Mouse (Mus musculus) limb, embryonic 14.5 days (tissue): ENCODE measurements around the gene H2afz. TPM values are rescaled to one million over a fixed set of nuclear protein-coding genes. Genes with fewer than 3 reads are reported as not detected.
"Not testable (repeated sequence)": the region's sequence is repeated elsewhere in the genome, so short reads cannot be mapped to it uniquely, and the experiment has no call there.

Source experiments
- ATAC-seq: fragments of 200-750 bp; cut with Nextera tagmentation; 2 replicates; pipeline ENCODE4 v1.8.0; 2017; ENCODE audit warnings: low read depth, moderate number of reproducible peaks, moderate TSS enrichment; ENCODE audit not compliant: low FRiP score
- DNase-seq: peaks from one replicate; pipeline ENCODE4 v3.0.0-alpha.2; 2015; ENCODE audit warnings: low spot score
- H3K27ac ChIP-seq: fragments of 300-500 bp; sonication (generic); replicated peaks from 2 replicates; pipeline ENCODE4 v1.5.1; 2014; ENCODE audit warnings: low read depth, mild to moderate bottlenecking, low read length, moderate library complexity, mixed read lengths
- H3K27me3 ChIP-seq: fragments of 300-500 bp; sonication (generic); 2 replicates; pipeline ENCODE4 v1.6.1; 2014; ENCODE audit warnings: low read length, mixed read lengths; ENCODE audit not compliant: control insufficient read depth, insufficient read depth
- H3K36me3 ChIP-seq: fragments of 300-500 bp; sonication (generic); 2 replicates; pipeline ENCODE4 v1.6.1; 2014; ENCODE audit warnings: mild to moderate bottlenecking, low read length, moderate library complexity, mixed read lengths; ENCODE audit not compliant: control insufficient read depth, insufficient read depth
- H3K4me1 ChIP-seq: fragments of 300-500 bp; sonication (generic); 2 replicates; pipeline ENCODE4 v1.6.1; 2014; ENCODE audit warnings: antibody characterized with exemption, low read length, mixed read lengths; ENCODE audit not compliant: control insufficient read depth, insufficient read depth
- H3K4me2 ChIP-seq: fragments of 300-500 bp; sonication (generic); replicated peaks from 2 replicates; pipeline ENCODE4 v1.6.1; 2014; ENCODE audit warnings: low read depth, mild to moderate bottlenecking, low read length, moderate library complexity; ENCODE audit not compliant: severe bottlenecking
- H3K4me3 ChIP-seq: fragments of 300-500 bp; sonication (generic); replicated peaks from 2 replicates; pipeline ENCODE4 v1.5.1; 2014; ENCODE audit warnings: low read length
- H3K9ac ChIP-seq: fragments of 300-500 bp; sonication (generic); 2 replicates; pipeline ENCODE4 v1.6.1; 2014; ENCODE audit warnings: mild to moderate bottlenecking, low read depth, low read length, moderate library complexity; ENCODE audit not compliant: severe bottlenecking
- H3K9me3 ChIP-seq: fragments of 300-500 bp; sonication (generic); 2 replicates; pipeline ENCODE4 v1.6.1; 2016; ENCODE audit warnings: low read length; ENCODE audit not compliant: control insufficient read depth
- POLR2A ChIP-seq: fragments of 200-500 bp; IDR thresholded peaks from 2 replicates; pipeline ENCODE4 v1.8.0; 2012; ENCODE audit warnings: inconsistent platforms, mild to moderate bottlenecking, moderate library complexity, borderline replicate concordance; ENCODE audit not compliant: insufficient read depth, insufficient read length; ENCODE audit errors: extremely low read depth
- WGBS: fragments of 180-500 bp; shearing (Covaris S2); extraction: QIAGEN DNeasy Blood & Tissue Kit; methylation state at CpG from one replicate; pipeline ENCODE4 v1.1.7; 2014; 5-methylcytosine and 5-hydroxymethylcytosine counted together
- polyA plus RNA-seq, 2 experiments: library from polyadenylated mRNA; depleted of rRNA in 1 of 2; stranded (reverse) in 1 of 2; unstranded in 1 of 2; fragments of >200 nt; fragmentation: Nextera tagmentation in 1 of 2; extraction: Ambion mirVana in 1 of 2; gene quantifications; 2 replicates each; pipeline versions ENCODE4 v1.2.1 to v1.2.3; 2012 to 2014

Gene H2afz
- polyA plus RNA-seq, 2 experiments: 1,069 to 1,399 TPM

- Histone ChIP-seq H3K4me3 (no peak overlapping the region), H3K9me3 (no peaks in the 10 kb centered on the region), H3K27me3 (no peaks in the 10 kb centered on the region), H3K9ac (no peak overlapping the region), H3K4me2 (no peak overlapping the region), H3K27ac (no peak overlapping the region), H3K36me3 (peaks cover 43% of the 10 kb centered on the region), H3K4me1 (no peaks in the 10 kb centered on the region)
- 96% methylated on average over 3 of the region's 3 CpGs for WGBS
- no peak for ATAC-seq
- DNase-seq: no peak
- TF ChIP-seq POLR2A: no peak
These were observed 32.6 kb downstream of the H2afz start for GRCm38 (mm10) chr3:137896867-137897266.

GRCm38 (mm10) chr3:137897685-137898084 is 33.4 kb downstream of the H2afz start:
- no peaks in the 10 kb centered on the region for H3K27me3 ChIP-seq
- H3K4me3 ChIP-seq: no peak overlapping the region
- H3K36me3 ChIP-seq: peaks cover 41% of the 10 kb centered on the region
- ATAC-seq (no peak), DNase-seq (no peak)
- H3K4me1 ChIP-seq: no peaks in the 10 kb centered on the region
- no peak overlapping the region for H3K9ac ChIP-seq
- H3K27ac ChIP-seq: no peak overlapping the region
- no peak for TF ChIP-seq POLR2A
- H3K9me3 ChIP-seq: no peaks in the 10 kb centered on the region
- WGBS: 85% methylated on average over 5 of the region's 5 CpGs
- H3K4me2 ChIP-seq: no peak overlapping the region

GRCm38 (mm10) chr3:137900149-137900548 is 35.9 kb downstream of the H2afz start:
- H3K27ac ChIP-seq: no peak overlapping the region
- no peak for TF ChIP-seq POLR2A
- no peak overlapping the region for H3K4me3 ChIP-seq
- DNase-seq (peak; percentile 38), ATAC-seq (peak; percentile 55; the same call in 1 of the 2 replicates)
- 82% methylated on average over 10 of the region's 10 CpGs for WGBS
- H3K4me2 ChIP-seq: no peak overlapping the region
- no peak overlapping the region for H3K9ac ChIP-seq
- H3K4me1 ChIP-seq: no peaks in the 10 kb centered on the region
- peaks cover 46% of the 10 kb centered on the region for H3K36me3 ChIP-seq
- H3K27me3 ChIP-seq: no peaks in the 10 kb centered on the region
- no peaks in the 10 kb centered on the region for H3K9me3 ChIP-seq

- 55% methylated on average over 2 of the region's 2 CpGs for WGBS
These were observed 48.8 kb downstream of the H2afz start for GRCm38 (mm10) chr3:137913093-137913492.

GRCm38 (mm10) chr3:137914567-137914966 is 50.3 kb downstream of the H2afz start:
- H3K4me1 ChIP-seq, H3K27ac ChIP-seq, H3K9ac ChIP-seq, H3K36me3 ChIP-seq, DNase-seq, ATAC-seq, H3K4me2 ChIP-seq, H3K9me3 ChIP-seq, H3K27me3 ChIP-seq, H3K4me3 ChIP-seq: not testable (repeated sequence)
- WGBS: no CpG with 5 or more reads among the region's 1 CpGs

More at GRCm38 (mm10) chr3:137913093-137913492, 48.8 kb downstream of the H2afz start:
- H3K27ac ChIP-seq: no peak overlapping the region
- H3K4me2 ChIP-seq: no peak overlapping the region
- H3K9ac ChIP-seq: no peak overlapping the region
- no peaks in the 10 kb centered on the region for H3K27me3 ChIP-seq
- H3K4me1 ChIP-seq: 0 out of 2 replicates have a peak, but pooled peaks cover 2% of the 10 kb centered on the region
- no peak for TF ChIP-seq POLR2A
- no peaks in the 10 kb centered on the region for H3K9me3 ChIP-seq
- H3K36me3 ChIP-seq: peaks cover 12% of the 10 kb centered on the region
- DNase-seq (no peak), ATAC-seq (no peak)
- H3K4me3 ChIP-seq: no peak overlapping the region

Other genes starting within 250 kb of the H2afz start
- 9.2 and 10.9 TPM in 2 replicates for gene Ddit4l, start 242.9 kb upstream of the H2afz start, polyA plus RNA-seq (2012; rRNA removed)
- gene Ddit4l, start 242.9 kb upstream of the H2afz start, polyA plus RNA-seq (2014; fragmentation: Nextera tagmentation; extraction: Ambion mirVana): 20.4 and 21.0 TPM in 2 replicates
- not detected in 2 replicates for gene Gm21962, start 193.0 kb upstream of the H2afz start, polyA plus RNA-seq (2012; rRNA removed)
- gene Gm21962, start 193.0 kb upstream of the H2afz start, polyA plus RNA-seq (2014; fragmentation: Nextera tagmentation; extraction: Ambion mirVana): not detected in 2 replicates
- 7.4 and 9.1 TPM in 2 replicates for gene Dnajb14, start 3.2 kb downstream of the H2afz start, polyA plus RNA-seq (2012; rRNA removed)
- gene Dnajb14, start 3.2 kb downstream of the H2afz start, polyA plus RNA-seq (2014; fragmentation: Nextera tagmentation; extraction: Ambion mirVana): 11.9 and 12.9 TPM in 2 replicates
- gene Lamtor3, start 54.0 kb downstream of the H2afz start, polyA plus RNA-seq (2012; rRNA removed): 75.5 and 77.4 TPM in 2 replicates
- gene Lamtor3, start 54.0 kb downstream of the H2afz start, polyA plus RNA-seq (2014; fragmentation: Nextera tagmentation; extraction: Ambion mirVana): 109 and 112 TPM in 2 replicates
- gene Dapp1, start 117.1 kb downstream of the H2afz start, polyA plus RNA-seq (2012; rRNA removed): 4.5 and 5.4 TPM in 2 replicates
- 6.0 and 6.7 TPM in 2 replicates for gene Dapp1, start 117.1 kb downstream of the H2afz start, polyA plus RNA-seq (2014; fragmentation: Nextera tagmentation; extraction: Ambion mirVana)
- gene 1110002E22Rik, start 200.6 kb downstream of the H2afz start, polyA plus RNA-seq (2012; rRNA removed): 3.2 TPM in 2 replicates
- 2.8 and 4.0 TPM in 2 replicates for gene 1110002E22Rik, start 200.6 kb downstream of the H2afz start, polyA plus RNA-seq (2014; fragmentation: Nextera tagmentation; extraction: Ambion mirVana)
- 0.20 and 0.21 TPM in 2 replicates for gene Gm5105, start 202.9 kb downstream of the H2afz start, polyA plus RNA-seq (2012; rRNA removed)
- gene Gm5105, start 202.9 kb downstream of the H2afz start, polyA plus RNA-seq (2014; fragmentation: Nextera tagmentation; extraction: Ambion mirVana): 0.15 and 0.19 TPM in 2 replicates